Mouse (Mus musculus) fat pad, adult 2 months (tissue): ENCODE data around the gene Ntn1.

Experiments used
- DNase-seq: peaks from one replicate; pipeline ENCODE4 v3.0.0-alpha.2; 2011; ENCODE audit warnings: low read depth, low spot score; ENCODE audit errors: extremely low read depth

Gene Ntn1

DNA sequence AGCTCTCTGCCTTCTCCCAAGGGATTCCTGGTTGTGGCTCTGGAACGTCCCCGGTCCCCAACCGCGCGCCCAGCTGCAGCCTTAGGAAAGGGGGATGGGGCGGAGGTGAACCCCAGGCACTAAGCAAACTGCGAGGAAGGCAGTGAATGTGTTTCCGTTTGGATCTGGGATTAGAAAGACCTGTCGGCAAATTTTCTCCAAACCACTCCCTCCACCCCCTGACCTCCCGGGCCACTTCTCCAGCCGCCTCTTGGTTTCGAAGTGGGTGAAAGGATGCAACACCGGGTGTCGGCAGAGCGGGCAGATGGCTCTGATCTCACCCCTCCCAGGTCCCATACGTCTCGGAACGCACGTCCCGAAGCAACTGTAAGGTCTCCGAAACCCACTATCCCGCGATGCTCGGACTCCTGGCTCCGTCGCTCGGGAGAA is 16.0 kb downstream of the Ntn1 start:
- no peak for DNase-seq

DNA sequence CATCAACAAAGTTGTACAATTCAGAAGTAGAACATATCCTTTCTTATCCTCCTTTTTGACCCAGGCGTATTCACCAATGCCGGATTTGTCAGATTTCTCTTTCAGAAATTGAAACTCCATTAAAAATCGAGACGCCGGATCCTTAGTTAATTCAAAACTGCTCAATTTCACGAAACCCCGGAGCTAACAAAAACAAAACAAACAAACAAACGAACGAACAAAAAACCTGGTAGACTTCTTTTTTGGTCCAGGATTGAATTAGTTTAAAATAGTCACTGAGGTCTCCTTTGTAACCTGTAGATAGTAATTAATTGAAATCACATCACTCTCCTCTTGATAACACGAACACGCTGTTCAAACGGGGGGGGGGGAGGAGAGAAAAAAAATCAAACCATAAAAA is 16.5 kb downstream of the Ntn1 start:
- no peak for DNase-seq

DNA sequence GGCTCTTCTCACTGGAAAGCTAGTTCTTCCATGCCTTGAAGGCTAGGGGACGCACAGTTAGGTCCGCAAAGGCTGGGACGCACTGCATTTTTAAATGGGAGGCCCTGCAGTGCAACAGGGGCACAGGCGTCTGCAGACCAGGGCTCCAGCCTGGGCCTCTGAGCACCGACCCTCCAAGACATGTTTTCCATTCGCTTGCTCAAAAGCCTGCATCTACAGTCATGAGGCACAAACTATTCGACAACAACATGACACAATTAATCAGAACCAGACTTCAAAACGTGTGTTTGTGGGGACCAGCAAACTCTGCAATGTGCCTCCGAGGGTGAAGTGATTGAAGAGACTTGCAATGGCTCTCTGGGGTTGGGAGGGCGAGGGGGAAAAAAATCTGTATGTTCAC is 17.1 kb downstream of the Ntn1 start:
- no peak for DNase-seq

DNA sequence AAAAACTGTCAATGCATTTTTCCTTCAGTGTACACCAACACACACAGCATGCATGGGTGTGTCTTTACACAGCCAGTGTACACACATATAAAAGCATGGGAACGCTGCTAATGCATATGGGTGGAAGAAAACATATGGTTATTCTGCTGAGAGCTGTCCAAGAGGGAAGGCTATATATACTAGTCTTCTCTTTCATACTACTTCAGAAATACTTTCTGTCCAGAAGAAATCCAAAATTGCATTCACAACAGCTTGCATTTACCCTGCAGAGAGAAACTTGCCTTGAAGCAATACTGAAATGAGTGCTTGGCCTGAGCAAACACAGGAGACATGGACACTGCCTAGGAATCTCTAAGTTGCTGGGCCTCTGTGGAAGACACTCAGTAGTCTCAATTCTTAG is 18.8 kb downstream of the Ntn1 start:
- no peak for DNase-seq

DNA sequence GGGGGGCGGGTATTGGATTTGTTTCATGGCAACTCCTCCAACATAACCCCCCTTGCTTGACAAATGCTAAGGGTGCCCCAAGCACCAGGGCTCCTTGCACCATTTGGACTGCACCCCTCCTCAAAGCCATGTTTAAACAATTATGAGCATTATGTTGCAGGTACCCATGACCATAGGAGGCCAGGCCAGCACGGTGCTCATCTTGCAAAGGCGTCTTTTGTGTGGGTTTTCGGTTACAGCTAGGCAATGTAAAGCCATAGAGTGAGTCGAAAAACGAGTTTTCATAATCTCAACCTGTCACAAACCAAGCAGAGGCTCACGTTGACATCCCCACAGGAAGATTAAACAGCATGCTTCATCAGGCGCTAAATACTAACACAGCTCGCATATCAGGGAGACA is 19.3 kb downstream of the Ntn1 start:
- DNase-seq = no peak

DNA sequence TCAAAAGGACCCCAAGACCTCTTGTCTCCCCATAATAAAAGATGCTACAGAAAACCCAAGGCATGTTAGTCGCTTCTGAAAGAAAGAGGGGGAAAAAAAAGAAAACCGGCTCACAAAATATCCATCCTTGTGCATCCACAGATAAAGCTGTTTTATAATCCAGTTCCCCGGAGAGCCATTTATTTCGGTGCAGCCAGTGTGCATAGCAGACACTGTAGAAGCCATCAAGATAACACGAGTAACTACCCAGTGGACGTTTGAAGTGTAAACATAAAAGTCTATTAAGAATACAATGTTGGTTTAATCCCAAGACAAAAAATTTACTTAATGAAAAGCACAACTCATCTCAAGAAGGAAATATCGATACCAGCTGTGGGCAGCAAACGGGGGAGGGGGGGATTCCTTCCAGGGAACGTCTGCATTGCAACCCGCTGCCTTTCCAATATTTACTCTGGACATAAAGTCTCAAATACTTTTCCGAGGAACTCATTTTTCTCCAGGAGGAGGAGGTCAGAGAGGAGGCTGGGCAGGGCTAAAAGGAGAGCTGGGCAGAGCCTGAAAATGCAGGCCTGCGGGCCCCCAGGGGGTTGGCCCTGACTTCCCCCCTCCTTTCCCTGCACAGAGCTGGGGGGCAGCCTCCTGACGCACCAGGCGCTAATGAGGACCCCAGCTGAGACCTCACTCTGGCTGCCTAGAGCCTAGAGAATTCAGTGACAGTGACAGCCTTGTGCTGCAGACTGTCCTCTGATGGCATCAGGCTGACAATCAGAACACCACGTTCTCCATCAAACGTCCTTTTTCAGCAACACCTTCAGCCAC is 21.5 kb downstream of the Ntn1 start:
- no peak for DNase-seq

DNA sequence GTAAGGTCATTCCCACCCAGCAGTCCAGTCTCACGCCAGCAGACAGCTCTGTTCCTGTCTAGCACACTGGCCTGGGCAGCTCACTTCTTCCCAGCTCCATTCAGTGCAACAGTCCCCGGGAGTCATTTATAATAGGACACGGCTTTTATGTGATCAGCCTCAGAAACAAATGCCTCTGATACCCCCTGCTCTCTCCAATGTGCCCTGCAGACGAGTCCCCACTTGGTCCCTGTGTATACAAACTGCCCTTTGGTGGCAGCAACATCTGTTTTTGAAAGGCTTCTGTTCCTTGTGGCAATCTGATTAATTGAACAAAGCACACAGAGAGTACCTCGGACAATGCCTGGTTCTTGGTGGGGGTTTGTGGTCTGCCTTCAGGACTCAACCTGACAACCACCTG is 22.2 kb downstream of the Ntn1 start:
- no peak for DNase-seq

DNA sequence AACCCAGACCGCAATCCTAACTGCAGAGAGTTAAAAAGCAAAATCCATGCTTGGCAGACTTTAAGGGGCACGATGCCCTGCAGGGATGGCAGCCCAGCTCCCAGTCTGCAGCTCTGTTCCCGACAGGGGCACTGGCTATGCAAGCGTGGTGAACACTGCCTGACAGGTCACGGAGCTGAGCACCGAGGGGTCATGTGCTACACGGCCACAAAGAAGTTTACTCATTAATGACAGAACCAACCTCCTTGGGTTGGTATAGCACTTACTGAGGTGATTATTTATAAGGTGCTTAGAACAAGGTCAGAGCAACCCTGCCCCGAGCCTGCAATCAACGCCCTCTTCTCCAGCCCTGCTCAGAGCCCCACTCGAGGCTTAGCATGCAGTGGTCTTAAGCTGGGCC is 27.5 kb downstream of the Ntn1 start:
- DNase-seq = no peak

DNA sequence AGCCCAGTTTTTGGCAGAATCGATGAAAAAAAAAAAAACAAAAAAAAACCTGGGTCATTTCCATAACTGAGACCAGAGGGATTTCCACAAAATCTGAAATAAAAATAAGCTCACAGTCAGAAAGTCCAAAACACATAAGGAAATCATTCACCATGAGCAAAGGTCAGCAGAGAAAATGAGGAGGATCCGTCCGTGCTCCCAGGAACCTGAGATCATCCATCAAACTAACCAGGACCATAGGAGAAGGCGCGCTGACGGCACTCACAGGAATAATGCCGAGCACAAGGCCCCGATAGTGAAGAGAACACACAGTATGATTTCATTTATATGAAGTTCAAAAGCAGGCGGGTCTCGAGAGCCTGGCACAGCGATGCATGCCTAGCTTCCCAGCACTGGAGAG is 29.0 kb downstream of the Ntn1 start:
- DNase-seq = no peak

DNA sequence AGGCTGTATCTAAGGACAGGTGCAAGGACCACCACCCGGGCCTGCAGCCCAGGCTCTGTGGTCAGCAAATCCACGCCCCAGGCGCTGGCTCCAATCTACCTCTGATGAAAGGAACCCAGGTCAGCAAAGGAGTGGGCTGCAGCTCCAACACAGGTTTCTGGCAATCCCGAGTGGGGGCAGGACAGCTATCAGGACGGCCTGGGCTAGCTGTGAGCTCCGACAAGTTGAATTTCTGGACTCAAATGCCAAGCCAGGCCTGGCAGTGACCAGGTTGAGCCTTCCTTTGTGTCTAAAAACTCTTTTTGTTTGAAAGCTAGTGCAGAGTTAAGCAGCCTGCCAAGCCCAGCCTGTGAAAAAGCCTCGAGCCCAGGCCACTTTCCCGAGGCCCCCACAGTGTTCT is 43.7 kb downstream of the Ntn1 start:
- no peak for DNase-seq

DNA sequence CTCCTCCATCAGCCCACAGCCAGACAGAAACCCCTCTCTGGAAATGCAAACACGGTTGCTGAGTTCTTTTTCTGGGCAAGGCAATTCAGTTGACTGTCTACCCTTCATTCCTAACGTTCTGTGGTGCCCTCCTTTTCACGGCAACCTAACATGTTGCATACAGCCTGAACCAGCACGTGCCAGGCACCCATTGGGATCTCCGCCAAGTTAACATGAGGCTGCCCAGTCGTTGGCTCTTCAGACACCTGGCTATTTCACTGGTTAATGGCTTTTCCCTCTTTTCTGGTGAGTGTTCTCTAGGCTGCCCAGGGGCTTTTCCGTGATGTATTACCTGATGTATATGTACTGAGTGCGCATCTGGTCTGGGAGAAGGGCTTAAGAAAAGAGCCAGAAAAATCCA is 45.1 kb downstream of the Ntn1 start:
- DNase-seq = no peak

DNA sequence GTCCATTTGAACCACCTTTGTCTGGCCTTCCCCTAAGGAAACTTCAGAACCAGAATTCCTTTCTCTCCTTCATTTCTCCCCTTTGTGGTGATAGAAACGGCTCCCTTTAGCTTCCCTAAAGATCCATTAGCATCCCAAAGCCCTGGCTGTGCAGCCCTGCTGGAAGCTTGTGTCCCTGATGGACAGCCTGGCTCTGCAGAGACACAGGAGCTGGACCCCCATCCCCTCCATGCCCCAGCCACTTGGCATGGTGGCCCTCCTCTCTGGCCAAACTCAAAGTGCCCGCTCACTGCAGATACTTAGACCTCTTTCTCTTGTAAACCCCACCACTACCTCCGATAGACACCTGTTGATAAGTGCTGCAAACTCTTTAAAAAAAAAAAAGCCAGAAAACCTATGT is 45.8 kb downstream of the Ntn1 start:
- no peak for DNase-seq

DNA sequence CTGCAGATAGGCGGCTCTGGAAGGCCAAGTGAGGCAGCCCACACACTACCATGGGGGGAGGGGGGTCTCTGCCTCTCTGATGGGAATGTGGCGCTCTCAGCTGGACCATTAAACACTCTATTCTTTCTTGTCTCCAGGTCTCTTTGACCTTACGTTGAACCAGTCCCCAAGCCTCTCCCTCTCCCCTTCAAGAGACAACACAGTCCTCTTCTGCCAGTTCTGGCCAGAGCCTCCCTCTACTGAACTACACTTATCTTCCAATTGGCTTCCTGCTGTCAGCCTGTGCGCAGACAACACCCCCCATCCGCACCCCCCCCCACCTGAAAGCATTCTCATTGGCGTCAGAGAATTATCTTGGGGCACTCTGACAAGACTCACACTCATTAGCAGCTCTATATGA is 48.4 kb downstream of the Ntn1 start:
- no peak for DNase-seq

DNA sequence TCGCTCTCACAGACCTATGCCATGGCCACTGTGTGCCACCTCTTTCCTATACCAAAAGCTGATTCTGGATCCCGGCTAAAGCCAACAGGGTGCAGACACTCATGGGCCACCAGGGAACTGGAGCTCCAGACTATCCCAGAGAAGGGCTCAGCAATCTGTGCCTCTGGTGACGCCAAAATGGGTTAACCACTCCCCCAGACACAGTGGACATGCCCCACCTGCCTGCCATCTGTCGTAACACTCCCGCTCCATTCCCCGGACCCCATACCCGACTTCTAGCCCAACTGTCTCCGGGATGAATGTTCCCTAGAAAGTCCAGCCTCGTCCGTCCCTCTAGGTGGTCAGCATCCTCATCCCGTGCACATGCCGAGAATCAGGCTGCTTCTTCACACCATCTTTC is 51.8 kb downstream of the Ntn1 start:
- DNase-seq = no peak

DNA sequence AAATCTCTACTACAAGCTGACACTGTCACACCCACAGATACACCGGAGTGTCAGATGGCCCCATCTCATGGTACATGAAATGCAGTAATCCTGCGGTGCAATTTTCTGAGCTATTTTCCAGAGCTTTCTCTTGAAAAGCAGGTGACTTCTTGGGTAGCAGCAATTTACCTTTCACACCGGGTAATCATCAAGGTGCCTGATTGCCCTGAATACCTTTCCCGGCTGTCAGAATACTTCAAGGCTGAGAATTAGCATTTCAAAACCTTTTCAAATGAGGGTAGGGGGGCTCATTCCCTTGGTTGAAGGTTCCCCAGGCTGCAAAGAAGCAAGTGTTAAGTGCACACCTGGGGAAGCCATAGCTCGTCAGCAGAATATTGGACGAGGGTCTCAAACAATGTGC is 52.5 kb downstream of the Ntn1 start:
- no peak for DNase-seq

DNA sequence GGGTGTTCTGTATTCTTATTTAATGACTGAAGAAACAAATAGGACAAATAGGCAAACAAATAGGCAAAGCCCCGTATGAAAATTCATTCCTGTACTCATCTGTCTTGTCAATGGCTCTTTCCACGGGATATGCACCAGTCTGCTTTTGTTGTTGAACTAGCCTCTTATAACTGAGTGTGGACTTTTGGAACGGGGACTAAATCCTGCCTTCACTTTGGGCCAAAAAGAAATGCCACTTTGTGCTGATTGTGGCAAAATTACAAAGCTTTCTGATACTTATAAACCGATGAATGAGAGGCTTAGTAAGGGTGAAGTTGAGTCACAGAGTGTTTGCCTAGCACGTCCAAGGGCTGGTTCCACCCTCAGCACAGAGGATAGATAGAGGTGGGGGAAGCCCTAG is 53.1 kb downstream of the Ntn1 start:
- DNase-seq = no peak

DNA sequence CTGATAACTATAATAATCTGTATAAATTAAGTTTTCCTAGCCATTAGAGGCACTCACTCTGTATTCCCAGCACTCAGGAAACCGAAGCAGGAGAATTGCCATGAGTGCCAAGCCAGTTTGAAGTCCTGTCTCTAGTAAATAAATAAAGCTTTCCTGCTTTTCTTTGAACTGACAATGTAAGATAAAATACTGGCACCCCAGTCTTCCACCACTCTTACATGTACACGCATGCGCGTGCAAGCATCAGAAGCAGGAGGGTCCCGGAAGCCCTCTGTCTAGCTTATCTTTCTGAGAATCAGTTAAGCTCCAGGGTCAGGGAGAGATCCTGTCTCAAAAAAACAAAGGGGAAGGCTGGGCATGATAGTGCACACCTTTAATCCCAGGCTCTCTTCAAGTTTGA is 54.5 kb downstream of the Ntn1 start:
- DNase-seq = no peak

DNA sequence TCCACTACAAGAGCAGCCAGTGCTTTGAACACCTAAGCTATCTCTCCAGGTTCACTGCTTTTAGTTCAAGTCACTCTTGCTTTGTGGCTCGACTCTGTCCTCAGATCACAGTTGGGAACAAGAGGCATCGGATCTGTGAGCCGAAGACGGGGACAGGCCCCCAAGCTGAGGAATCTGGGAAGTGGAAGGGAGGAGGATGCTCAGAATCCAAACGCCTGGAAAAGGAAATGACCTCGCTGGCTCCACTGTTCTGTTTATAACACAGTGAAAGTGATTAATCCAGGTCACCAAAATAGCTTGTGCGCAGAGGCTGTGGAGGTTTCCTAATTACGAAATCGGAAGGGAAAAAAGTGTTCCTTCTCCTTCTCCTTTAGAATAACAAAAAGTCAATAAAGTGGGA is 56.4 kb downstream of the Ntn1 start:
- no peak for DNase-seq

DNA sequence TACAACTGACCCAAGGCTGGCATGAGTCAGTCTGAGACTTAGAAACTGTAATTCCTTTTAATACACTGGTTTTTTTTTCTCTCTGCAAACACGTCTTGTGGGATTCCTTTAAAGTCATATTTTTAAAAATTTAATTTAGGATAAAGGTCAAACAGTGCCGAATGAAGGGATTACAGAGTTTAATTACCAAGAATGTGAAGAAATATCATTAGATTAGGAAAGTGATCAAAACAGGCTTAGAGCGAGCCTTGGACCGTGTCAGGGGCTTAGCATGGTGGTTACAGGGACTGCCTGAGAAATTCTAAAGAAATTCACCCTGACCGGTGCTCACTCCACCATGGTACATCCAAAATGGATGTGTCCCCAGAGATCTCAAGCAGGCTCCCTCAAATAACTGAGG is 57.9 kb downstream of the Ntn1 start:
- DNase-seq = no peak

DNA sequence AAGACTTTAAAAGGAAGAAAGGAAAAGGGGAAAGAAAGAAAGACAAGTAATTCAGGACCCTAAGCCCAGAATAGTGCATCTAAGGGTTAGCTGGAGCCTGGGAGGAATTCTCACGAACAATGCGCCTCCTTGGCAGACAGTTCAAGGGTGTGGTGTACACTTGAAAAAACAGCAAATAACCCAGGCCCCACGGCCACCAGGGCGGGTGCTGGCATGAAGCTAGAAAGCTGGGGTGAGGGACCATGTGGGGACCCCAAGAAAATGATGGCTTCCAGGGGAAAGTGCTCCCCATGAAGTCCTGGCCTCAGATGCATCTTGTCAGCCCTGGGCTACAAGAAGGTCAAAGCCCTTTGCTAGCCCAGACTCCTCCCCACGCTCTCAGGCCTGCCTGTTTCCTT is 58.6 kb downstream of the Ntn1 start:
- no peak for DNase-seq

DNA sequence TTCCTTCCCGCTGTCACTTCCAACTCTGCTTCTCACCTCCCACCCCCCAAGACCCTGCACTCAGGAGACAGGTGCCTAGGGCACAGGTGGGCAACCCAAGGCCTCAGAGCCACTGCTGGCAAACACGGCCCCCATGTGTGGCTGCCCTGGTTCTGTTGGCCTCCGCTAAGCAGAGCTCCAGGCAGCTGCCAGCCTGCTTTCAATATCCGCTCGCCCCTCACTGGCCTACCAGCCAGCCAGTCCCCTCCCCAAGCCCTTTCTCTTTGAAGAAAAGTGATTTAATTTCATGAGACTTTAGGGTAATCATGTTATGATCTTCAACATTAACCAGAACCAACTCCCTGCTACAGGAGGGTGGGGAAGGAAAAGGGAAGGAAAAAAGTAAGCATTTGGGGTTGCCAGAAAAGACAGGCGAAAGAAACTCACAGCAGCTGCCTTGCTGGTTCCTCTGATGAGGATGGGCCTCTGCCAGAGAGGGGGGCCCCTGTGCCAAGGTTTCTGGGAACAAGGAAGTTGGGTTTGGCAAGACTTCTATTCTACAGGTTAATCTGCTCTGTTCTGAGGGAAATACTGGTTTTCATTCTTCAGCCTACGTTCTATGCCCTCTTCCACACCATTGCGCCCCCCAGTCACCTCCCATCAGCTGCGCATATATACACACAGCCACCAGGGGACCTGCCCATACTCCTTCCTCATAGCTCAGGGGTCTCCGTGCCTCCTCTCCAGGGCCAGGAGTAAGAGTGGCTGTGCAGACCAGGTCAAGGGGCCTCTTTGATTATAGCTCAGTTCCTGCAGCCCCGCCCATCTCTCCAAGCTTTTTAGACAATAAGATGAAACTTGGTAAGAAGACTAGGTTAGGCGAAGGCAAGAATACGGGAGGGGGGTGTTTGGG is 59.3 kb downstream of the Ntn1 start:
- DNase-seq = no peak

DNA sequence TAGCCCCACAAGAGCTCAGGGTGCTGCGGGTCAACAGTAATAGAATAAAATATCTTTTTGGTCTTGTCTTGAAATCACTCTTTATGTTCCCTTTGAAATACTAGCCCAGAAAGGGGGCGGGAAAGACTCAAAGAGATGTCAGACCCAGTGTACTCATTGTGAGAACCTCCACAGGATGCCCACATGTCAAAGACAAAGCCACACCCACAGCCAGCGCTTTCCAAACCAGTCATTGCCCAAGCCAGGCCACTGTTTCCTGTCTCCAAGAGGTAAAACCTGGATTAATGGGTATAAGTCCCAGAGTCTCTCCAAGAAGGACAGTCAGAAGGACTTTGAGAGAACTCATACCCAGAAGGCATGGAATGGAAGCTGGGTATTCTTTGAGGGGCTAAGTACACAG is 60.3 kb downstream of the Ntn1 start:
- no peak for DNase-seq
